Mouse (Mus musculus): ENCODE data around the gene Mamld1.

The Mamld1 gene

GRCm38 (mm10) chrX:71141390-71141789, 91.3 kb downstream of the Mamld1 start:
- DNase-seq = no peak

GRCm38 (mm10) chrX:71149441-71150050, 99.5 kb downstream of the Mamld1 start:
- no peak for DNase-seq

GRCm38 (mm10) chrX:71150551-71151001, 100.5 kb downstream of the Mamld1 start:
- DNase-seq = peak; percentile 34

GRCm38 (mm10) chrX:71181526-71181925, 131.5 kb downstream of the Mamld1 start:
- DNase-seq = no peak

GRCm38 (mm10) chrX:71183671-71184070, 133.6 kb downstream of the Mamld1 start:
- no peak for DNase-seq

GRCm38 (mm10) chrX:71186396-71186795, 136.3 kb downstream of the Mamld1 start:
- peak; percentile 32 for DNase-seq

- DNase-seq = no peak
Observed at GRCm38 (mm10) chrX:71204776-71205175, 154.7 kb downstream of the Mamld1 start.

Measured in kidney, adult 11 months (tissue).